Mouse (Mus musculus) thymus, postnatal 0 days (tissue): ENCODE data around the gene Atf6. TPM values are rescaled to one million over a fixed set of nuclear protein-coding genes. Genes with fewer than 3 reads are reported as not detected.

ENCODE experiments used
- DNase-seq: peaks from one replicate; pipeline ENCODE4 v3.0.0-alpha.2; 2015; ENCODE audit warnings: low spot score
- polyA plus RNA-seq: library from polyadenylated mRNA; unstranded; fragments of >200 nt; fragmentation: Nextera tagmentation; extraction: Ambion mirVana; gene quantifications from 2 replicates; pipeline ENCODE4 v1.2.1, GENCODE M21; 2015

Atf6 gene
- polyA plus RNA-seq, 1 experiment from 2014 or later: 6.1 TPM

- no peak for DNase-seq
These were observed 16.8 kb upstream of the Atf6 start for GRCm38 (mm10) chr1:170884390-170884789.

GRCm38 (mm10) chr1:170882915-170883485 lies 15.4 kb upstream of the Atf6 start:
- no peak for DNase-seq

- DNase-seq: no peak
These were observed 9.3 kb upstream of the Atf6 start for GRCm38 (mm10) chr1:170876906-170877305.

GRCm38 (mm10) chr1:170875676-170876075 lies 8.1 kb upstream of the Atf6 start:
- DNase-seq: no peak

- no peak for DNase-seq
These were observed 4.4 kb upstream of the Atf6 start for GRCm38 (mm10) chr1:170871961-170872360.

- no peak for DNase-seq
These were observed 3.8 kb upstream of the Atf6 start for GRCm38 (mm10) chr1:170871402-170871801.

GRCm38 (mm10) chr1:170868905-170869283 lies 1.3 kb upstream of the Atf6 start:
- no peak for DNase-seq

GRCm38 (mm10) chr1:170868107-170868904 lies 735 bp upstream of the Atf6 start:
- peak; percentile 59 for DNase-seq

- DNase-seq: peak; percentile 27
These were observed 430 bp downstream of the Atf6 start for GRCm38 (mm10) chr1:170866992-170867690.

GRCm38 (mm10) chr1:170865406-170865805 lies 2.2 kb downstream of the Atf6 start:
- no peak for DNase-seq

- DNase-seq: no peak
These were observed 2.8 kb downstream of the Atf6 start for GRCm38 (mm10) chr1:170864754-170865153.

GRCm38 (mm10) chr1:170864234-170864633 lies 3.3 kb downstream of the Atf6 start:
- DNase-seq: no peak

GRCm38 (mm10) chr1:170863033-170863432 lies 4.5 kb downstream of the Atf6 start:
- DNase-seq: peak; percentile 66

- DNase-seq: no peak
These were observed 5.2 kb downstream of the Atf6 start for GRCm38 (mm10) chr1:170862435-170862717.

GRCm38 (mm10) chr1:170861671-170862434 lies 5.7 kb downstream of the Atf6 start:
- no peak for DNase-seq

GRCm38 (mm10) chr1:170858872-170859271 lies 8.7 kb downstream of the Atf6 start:
- no peak for DNase-seq

- DNase-seq: no peak
These were observed 10.2 kb downstream of the Atf6 start for GRCm38 (mm10) chr1:170857369-170857768.

- DNase-seq: no peak
These were observed 12.4 kb downstream of the Atf6 start for GRCm38 (mm10) chr1:170855056-170855760.

GRCm38 (mm10) chr1:170853604-170854003 lies 14.0 kb downstream of the Atf6 start:
- DNase-seq: no peak

GRCm38 (mm10) chr1:170850637-170851624 lies 16.6 kb downstream of the Atf6 start:
- DNase-seq: no peak
